ENCODE assay signal across 7 mouse cellular contexts in the genomic region with DNA sequence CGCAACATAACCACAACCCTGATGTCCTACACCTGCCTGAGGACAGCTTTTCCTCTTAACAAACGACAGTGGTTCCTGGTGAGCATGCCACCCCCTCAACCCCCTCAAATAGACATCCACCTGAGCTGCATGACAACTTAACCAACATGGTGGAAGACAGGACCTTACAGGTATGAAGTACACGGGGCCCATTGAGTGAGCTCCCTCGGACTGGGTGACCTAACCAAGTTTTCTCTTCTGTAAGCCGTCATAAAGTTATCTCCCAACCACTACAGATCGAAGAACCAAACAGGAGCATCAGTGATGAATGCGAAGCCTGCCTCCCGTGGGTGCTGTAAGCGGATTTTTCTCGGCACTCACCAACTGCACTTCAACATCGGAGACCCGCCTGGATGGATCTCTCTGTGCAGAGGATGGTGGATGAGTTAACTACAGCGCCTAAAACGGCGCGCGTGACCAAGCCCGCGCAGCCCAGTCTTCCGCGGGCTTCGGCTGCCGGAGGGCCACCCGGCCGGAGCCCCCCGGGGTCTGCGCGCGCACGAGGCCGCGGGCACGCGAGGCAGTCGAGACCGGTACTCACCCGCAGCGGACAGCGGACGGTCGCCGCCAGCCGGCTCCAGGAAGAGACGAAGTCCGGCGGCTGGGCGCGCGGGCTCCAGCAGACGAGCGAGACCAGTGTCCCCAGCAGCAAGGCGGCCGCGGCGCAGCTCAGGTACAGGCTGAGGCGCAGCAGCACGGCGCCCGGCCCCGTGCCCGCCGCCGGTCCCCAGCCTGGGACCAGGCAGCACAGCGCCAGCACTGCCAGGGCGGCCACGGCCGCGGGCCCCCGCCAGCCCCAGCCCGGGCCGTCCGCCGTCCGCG. TPM values are rescaled to one million over a fixed set of nuclear protein-coding genes. Genes with fewer than 3 reads are reported as not detected.
A peak's percentile ranks its signal among the peaks of the same experiment; 100 is the strongest.
DNase-seq lines count a peak whose midpoint lies in the region; ATAC-seq lines count a peak whose summit lies in the region.

A gene (plus strand): TSS at position 570 of the 861 bp plus-strand sequence.

- H3K9ac ChIP-seq in hindbrain, embryonic 12.5 days: peak within 1 kb of the TSS; percentile 90

- H3K36me3 ChIP-seq in hindbrain, embryonic 12.5 days: no peaks in the 10 kb centered on the region

- peaks cover 15% of the 10 kb centered on the region for H3K4me1 ChIP-seq in hindbrain, embryonic 12.5 days

- H3K27me3 ChIP-seq in hindbrain, embryonic 12.5 days: peaks cover 21% of the 10 kb centered on the region

- H3K27ac ChIP-seq in hindbrain, embryonic 12.5 days: peak within 1 kb of the TSS; percentile 81

- peak; percentile 47 for DNase-seq in R1 (ENCODE audit: low read depth, low spot score)
- DNase-seq in cerebellum, adult 9-10 months: peak; percentile 60
- DNase-seq in left cerebral cortex, postnatal 14 days (ENCODE audit: low spot score in 2 of 2): peak; percentile 38 to 52
- DNase-seq in right cerebral cortex, postnatal 4 days: peak; percentile 58

- peak; percentile 53 for ATAC-seq in frontal cortex, adult (ENCODE audit: low TSS enrichment)
- peak; percentile 86 for ATAC-seq in hindbrain, embryonic 12.5 days (ENCODE audit: low FRiP score)
- peak; percentile 25; the same call in 1 of the 2 replicates for ATAC-seq in megakaryocyte-erythroid progenitor cell, adult 5-6 weeks (replicated peaks; ENCODE audit: low FRiP score, low TSS enrichment, poor library complexity, severe bottlenecking)

- intact Hi-C loops in left cerebral cortex, postnatal 14 days (cut with DNase I): loop anchor here (5.0 kb wide), 1 partner anchor 154 kb away; a partner anchor contains a TSS

- peak within 1 kb of the TSS; percentile 87 for H3K4me3 ChIP-seq in hindbrain, embryonic 12.5 days

- H3K4me2 ChIP-seq in hindbrain, embryonic 12.5 days (replicated peaks): peak within 1 kb of the TSS; percentile 66

- no peaks in the 10 kb centered on the region for H3K9me3 ChIP-seq in hindbrain, embryonic 12.5 days (replicated peaks)

- 1% methylated on average over 56 of the region's 75 CpGs for WGBS in hindbrain, embryonic 12.5 days

RNA-seq across cellular contexts. Expression of the gene that starts here (rescaled TPM):
- 26.3 and 28.7 TPM in 2 replicates for polyA plus RNA-seq in hindbrain, embryonic 12.5 days (2016; fragmentation: Nextera tagmentation; extraction: Ambion mirVana)
- 10 to 100 TPM; 17.1 to 17.9 TPM for total RNA-seq in left cerebral cortex, postnatal 14 days (2021)
- total RNA-seq in megakaryocyte-erythroid progenitor cell, adult 5-6 weeks (2014; fragmentation: Nextera tagmentation): 20.9 and 28.4 TPM in 2 replicates
- 23.3 and 45.9 TPM in 2 replicates for total RNA-seq in megakaryocyte-erythroid progenitor cell, adult 5-6 weeks (2017)

Comparison
In these comparisons a context has a peak if more than half of its experiments do, and no peak if none do; other contexts are left out.
1. Peak in every context shown above with its lines: DNase-seq, ATAC-seq, H3K4me3 ChIP-seq and H3K27ac ChIP-seq.
2. ATAC-seq: peak in every context shown above with its lines; median percentile 86 in hindbrain, embryonic 12.5 days; 53 in frontal cortex, adult; 25 in megakaryocyte-erythroid progenitor cell, adult 5-6 weeks.